Mouse (Mus musculus) hindbrain, embryonic 16.5 days (tissue): ENCODE measurements around the gene Fam205c. TPM values are rescaled to one million over a fixed set of nuclear protein-coding genes. Genes with fewer than 3 reads are reported as not detected.

Source experiments
- ATAC-seq: fragments of 200-750 bp; cut with Nextera tagmentation; 2 replicates; pipeline ENCODE4 v1.8.0; 2017; ENCODE audit warnings: moderate TSS enrichment, moderate library complexity
- H3K27ac ChIP-seq: fragments of 300-500 bp; sonication (generic); 2 replicates; pipeline ENCODE4 v1.5.1; 2014; ENCODE audit warnings: low read depth, mild to moderate bottlenecking, control low read depth, low read length, moderate library complexity
- H3K27me3 ChIP-seq: fragments of 300-500 bp; sonication (generic); replicated peaks from 2 replicates; pipeline ENCODE4 v1.6.1; 2014; ENCODE audit warnings: low read length; ENCODE audit not compliant: control insufficient read depth, insufficient read depth
- H3K36me3 ChIP-seq: fragments of 300-500 bp; sonication (generic); 2 replicates; pipeline ENCODE4 v1.6.1; 2014; ENCODE audit warnings: mild to moderate bottlenecking, low read length, moderate library complexity, mixed read lengths; ENCODE audit not compliant: control insufficient read depth, insufficient read depth
- H3K4me1 ChIP-seq: fragments of 300-500 bp; sonication (generic); 2 replicates; pipeline ENCODE4 v1.6.1; 2014; ENCODE audit warnings: low read depth, low read length; ENCODE audit not compliant: control insufficient read depth, insufficient read depth
- H3K4me2 ChIP-seq: fragments of 300-500 bp; sonication (generic); 2 replicates; pipeline ENCODE4 v1.6.1; 2014; ENCODE audit warnings: mild to moderate bottlenecking, low read length, control low read depth, moderate library complexity
- H3K4me3 ChIP-seq: fragments of 300-500 bp; sonication (generic); 2 replicates; pipeline ENCODE4 v1.5.1; 2014; ENCODE audit warnings: mild to moderate bottlenecking, low read length, control low read depth, moderate library complexity
- H3K9ac ChIP-seq: fragments of 300-500 bp; sonication (generic); 2 replicates; pipeline ENCODE4 v1.6.1; 2014; ENCODE audit warnings: low read depth, mild to moderate bottlenecking, control low read depth, low read length, moderate library complexity
- H3K9me3 ChIP-seq: fragments of 300-500 bp; sonication (generic); 2 replicates; pipeline ENCODE4 v1.6.1; 2014; ENCODE audit warnings: mild to moderate bottlenecking, low read length, moderate library complexity; ENCODE audit not compliant: control insufficient read depth
- WGBS: fragments of 180-500 bp; shearing (Covaris S2); extraction: QIAGEN DNeasy Blood & Tissue Kit; methylation state at CpG from one replicate; pipeline ENCODE4 v1.1.7; 2014; 5-methylcytosine and 5-hydroxymethylcytosine counted together
- polyA plus RNA-seq: library from polyadenylated mRNA; unstranded; fragments of >200 nt; fragmentation: Nextera tagmentation; extraction: Ambion mirVana; gene quantifications from 2 replicates; pipeline ENCODE4 v1.2.1, GENCODE M21; 2015

Fam205c gene
- polyA plus RNA-seq, 1 experiment from 2014 or later = 2.0 TPM

DNA sequence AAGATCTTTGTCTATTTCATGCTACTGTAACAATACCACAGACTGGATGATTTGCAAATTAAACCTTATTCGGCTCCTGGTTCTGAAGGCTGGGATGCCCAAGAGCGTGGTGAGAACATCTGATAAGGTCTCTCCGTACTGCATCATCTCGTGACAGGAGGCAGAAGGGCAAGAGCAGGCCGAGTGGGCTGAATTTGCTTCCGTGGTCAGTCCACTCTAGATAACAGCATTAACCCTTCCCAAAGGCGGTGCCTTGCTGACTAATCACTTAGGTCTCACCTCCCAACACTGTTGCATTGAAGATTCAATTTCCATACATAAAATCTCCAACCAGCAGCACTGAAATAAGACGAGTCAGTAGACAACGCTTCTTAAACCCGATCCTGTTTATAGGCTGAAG is 39.4 kb upstream of the Fam205c start:
- H3K4me2 ChIP-seq = no peak overlapping the region
- H3K27me3 ChIP-seq = peaks cover 2% of the 10 kb centered on the region; the same call in 1 of the 2 replicates
- WGBS = 61% methylated on average over 10 of the region's 10 CpGs
- H3K4me3 ChIP-seq = no peak overlapping the region
- H3K4me1 ChIP-seq = peaks cover 6% of the 10 kb centered on the region
- no peaks in the 10 kb centered on the region for H3K36me3 ChIP-seq
- H3K9ac ChIP-seq = no peak overlapping the region
- no peak overlapping the region for H3K27ac ChIP-seq
- ATAC-seq = no peak
- no peaks in the 10 kb centered on the region for H3K9me3 ChIP-seq

DNA sequence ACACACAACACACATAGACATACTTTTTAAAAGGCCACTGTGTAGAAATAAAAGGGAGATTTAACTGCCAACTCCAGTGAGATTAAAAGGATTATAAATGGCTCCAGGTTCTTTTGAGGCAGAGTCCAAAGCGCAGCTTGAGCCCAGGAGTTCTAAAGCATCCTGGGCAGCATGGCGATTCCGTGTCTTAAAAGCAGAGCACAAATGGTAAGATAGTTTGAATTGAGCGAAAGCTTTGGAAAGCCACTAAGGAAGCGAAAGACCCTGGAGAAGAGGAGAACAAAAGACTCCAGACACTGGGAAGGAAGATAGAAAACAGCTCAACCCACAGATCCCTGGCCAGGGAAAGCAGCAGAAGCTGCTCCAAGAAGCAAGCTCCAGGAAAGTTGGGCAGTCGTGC is 30.9 kb upstream of the Fam205c start:
- Histone ChIP-seq H3K9me3 (no peaks in the 10 kb centered on the region), H3K4me2 (no peak overlapping the region), H3K27me3 (no peaks in the 10 kb centered on the region), H3K27ac (no peak overlapping the region), H3K36me3 (no peaks in the 10 kb centered on the region), H3K9ac (no peak overlapping the region), H3K4me1 (no peaks in the 10 kb centered on the region), H3K4me3 (no peak overlapping the region)
- 72% methylated on average over 6 of the region's 6 CpGs for WGBS
- ATAC-seq = no peak

DNA sequence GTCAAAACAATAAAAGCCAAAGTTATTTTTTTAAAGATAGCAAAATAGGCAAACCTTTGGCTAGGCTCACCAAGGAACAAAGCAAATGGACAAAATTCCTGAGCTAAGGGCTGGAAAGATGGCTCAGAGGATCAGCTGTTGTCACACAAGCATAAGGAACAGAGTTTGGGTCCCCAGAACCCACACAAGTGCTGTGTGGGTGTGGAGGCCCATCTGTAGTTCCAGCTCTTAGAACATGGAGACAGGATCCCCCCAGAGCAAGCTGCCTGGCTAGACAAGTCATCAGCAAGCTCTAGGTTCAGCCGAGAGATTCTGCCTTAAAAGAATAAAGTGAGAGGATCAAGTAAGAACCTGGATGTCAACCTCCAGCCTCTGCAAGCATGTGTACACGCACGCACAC is 30.5 kb upstream of the Fam205c start:
- Histone ChIP-seq H3K9ac (no peak overlapping the region), H3K27me3 (no peaks in the 10 kb centered on the region), H3K9me3 (no peaks in the 10 kb centered on the region), H3K27ac (no peak overlapping the region), H3K4me3 (no peak overlapping the region), H3K4me1 (no peaks in the 10 kb centered on the region), H3K36me3 (no peaks in the 10 kb centered on the region), H3K4me2 (no peak overlapping the region)
- ATAC-seq = no peak
- 89% methylated on average over 3 of the region's 3 CpGs for WGBS

DNA sequence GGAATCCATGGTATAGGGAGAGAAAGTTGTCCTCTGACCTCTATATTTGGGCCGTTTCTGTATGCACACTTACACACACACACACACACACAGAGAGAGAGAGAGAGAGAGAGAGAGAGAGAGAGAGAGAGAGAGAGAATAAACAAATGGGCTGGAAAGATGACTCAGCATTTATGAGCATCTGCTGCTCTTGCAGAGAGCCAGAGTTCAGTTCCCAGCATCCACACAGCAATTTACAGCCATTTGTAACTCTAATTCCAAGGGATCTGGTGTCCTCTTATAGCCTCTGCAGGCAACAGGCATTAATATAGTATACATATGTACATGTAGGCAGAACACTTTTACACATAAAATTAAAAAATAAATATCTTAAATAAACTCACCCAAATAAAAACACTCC is 29.9 kb upstream of the Fam205c start:
- Histone ChIP-seq H3K27me3 (no peaks in the 10 kb centered on the region), H3K4me2 (no peak overlapping the region), H3K4me1 (no peaks in the 10 kb centered on the region), H3K4me3 (no peak overlapping the region), H3K9me3 (no peaks in the 10 kb centered on the region), H3K9ac (no peak overlapping the region), H3K36me3 (no peaks in the 10 kb centered on the region), H3K27ac (no peak overlapping the region)
- no peak for ATAC-seq
- 63% methylated on average over 1 of the region's 1 CpGs for WGBS

DNA sequence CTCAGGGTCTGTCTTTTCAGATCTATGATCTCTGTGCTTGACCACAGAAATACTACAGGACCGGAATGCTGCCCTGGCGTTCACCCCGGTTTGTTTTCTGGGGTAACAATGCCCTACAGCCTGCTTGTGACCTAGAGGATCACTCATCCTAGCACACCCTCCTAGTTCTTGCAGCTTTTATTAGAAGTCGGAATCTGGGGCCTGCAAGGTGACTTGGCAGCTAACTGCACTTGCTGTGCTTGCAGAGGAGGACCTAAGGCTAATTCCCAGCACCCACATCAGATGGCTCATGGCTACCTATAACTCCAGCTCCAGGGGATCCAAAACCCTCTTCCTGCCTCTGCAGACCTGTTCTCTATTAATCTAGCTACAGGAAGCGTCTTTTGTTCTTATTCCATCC is 28.7 kb upstream of the Fam205c start:
- no peak overlapping the region for H3K4me2 ChIP-seq
- no peaks in the 10 kb centered on the region for H3K4me1 ChIP-seq
- ATAC-seq = no peak
- no peaks in the 10 kb centered on the region for H3K36me3 ChIP-seq
- 90% methylated on average over 5 of the region's 5 CpGs for WGBS
- no peak overlapping the region for H3K9ac ChIP-seq
- H3K27ac ChIP-seq = no peak overlapping the region
- H3K4me3 ChIP-seq = no peak overlapping the region
- H3K27me3 ChIP-seq = no peaks in the 10 kb centered on the region
- H3K9me3 ChIP-seq = no peaks in the 10 kb centered on the region

DNA sequence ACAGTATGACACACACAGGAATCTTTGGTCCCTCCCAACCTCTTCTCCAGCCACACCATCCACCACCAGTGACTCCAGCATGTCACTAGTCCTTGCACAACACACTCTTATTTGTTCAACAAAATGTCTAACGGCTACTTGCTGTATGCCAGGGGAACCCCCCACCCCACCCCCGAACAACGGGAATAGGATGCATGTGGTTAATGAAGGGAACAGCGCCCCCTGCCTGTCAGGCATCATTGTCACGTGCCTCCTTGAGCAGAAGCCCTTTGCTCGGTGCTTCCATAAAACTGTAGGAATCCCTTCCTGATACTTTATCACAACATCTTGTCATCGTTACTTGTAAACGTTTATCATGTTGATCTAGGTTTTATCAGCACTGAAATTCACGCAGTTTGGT is 28.1 kb upstream of the Fam205c start:
- Histone ChIP-seq H3K4me2 (no peak overlapping the region), H3K36me3 (no peaks in the 10 kb centered on the region), H3K9ac (no peak overlapping the region), H3K9me3 (no peaks in the 10 kb centered on the region), H3K27ac (no peak overlapping the region), H3K4me1 (no peaks in the 10 kb centered on the region), H3K4me3 (no peak overlapping the region), H3K27me3 (no peaks in the 10 kb centered on the region)
- 64% methylated on average over 9 of the region's 9 CpGs for WGBS
- no peak for ATAC-seq

DNA sequence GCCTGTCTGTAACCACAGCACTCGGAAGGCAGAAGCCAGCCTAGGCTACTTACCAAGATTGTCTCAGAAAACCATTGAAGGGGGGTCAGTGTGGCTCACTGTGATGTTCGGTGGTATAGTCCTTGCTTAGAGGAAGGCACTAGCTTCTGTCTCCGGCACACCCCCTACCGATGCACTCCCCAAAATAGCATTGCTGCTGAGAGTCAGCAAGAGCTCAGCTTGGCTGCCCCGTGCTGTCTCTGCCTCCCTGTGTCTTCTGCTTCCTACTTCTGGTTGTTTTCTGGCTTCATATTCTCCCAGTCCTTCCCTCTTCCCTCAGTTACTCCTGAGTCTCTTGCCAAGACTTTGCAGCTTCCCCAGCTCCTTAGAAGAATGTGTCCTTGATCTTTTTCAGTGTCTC is 26.8 kb upstream of the Fam205c start:
- Histone ChIP-seq H3K4me3 (no peak overlapping the region), H3K4me2 (no peak overlapping the region), H3K9me3 (no peaks in the 10 kb centered on the region), H3K27me3 (no peaks in the 10 kb centered on the region), H3K27ac (no peak overlapping the region), H3K9ac (no peak overlapping the region), H3K4me1 (no peaks in the 10 kb centered on the region), H3K36me3 (no peaks in the 10 kb centered on the region)
- no peak for ATAC-seq
- 62% methylated on average over 5 of the region's 5 CpGs for WGBS

DNA sequence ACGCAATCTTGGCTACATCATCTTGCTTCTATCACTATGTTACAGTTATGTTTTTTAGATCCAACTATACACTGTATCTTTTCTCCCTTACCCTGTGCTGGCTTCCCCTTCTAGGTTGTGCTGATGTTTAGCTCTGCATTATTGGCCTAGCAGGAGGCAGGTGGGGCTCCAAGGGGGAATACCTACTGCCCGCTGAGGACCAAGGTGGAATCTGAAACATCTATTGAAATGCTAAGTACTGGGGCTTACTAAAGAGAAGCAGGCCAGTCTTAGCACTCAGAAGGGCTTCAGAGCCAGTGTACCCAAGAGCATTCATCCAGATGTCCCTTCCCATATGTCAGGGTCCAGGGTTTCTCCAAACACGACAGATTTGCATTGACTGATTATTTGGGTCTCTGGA is 24.9 kb upstream of the Fam205c start:
- Histone ChIP-seq H3K27me3 (no peaks in the 10 kb centered on the region), H3K27ac (no peak overlapping the region), H3K4me3 (no peak overlapping the region), H3K4me1 (no peaks in the 10 kb centered on the region), H3K4me2 (no peak overlapping the region), H3K9ac (no peak overlapping the region), H3K36me3 (no peaks in the 10 kb centered on the region), H3K9me3 (no peaks in the 10 kb centered on the region)
- 28% methylated on average over 3 of the region's 3 CpGs for WGBS
- ATAC-seq = no peak

DNA sequence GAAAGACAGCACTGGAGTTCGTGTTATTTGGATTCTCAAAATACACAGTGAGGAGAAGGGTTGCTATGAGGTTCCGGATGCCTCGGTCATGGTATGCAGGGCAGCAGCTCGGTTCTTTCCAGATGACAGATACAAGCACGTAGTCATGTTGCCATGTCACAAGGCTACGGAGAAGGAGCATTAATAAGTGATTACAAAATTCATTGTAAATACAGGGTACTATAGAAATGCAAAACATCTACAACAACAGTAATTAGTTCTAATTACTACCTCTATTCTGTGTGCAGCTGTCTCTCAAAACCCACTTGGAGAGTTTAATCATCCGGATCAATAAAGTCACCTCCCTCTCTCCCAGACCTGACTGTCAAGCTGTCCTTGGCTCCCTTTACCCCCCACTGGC is 21.1 kb upstream of the Fam205c start:
- H3K4me3 ChIP-seq = no peak overlapping the region
- H3K27me3 ChIP-seq = no peaks in the 10 kb centered on the region
- no peak overlapping the region for H3K9ac ChIP-seq
- H3K27ac ChIP-seq = no peak overlapping the region
- WGBS = 35% methylated on average over 7 of the region's 7 CpGs
- no peaks in the 10 kb centered on the region for H3K36me3 ChIP-seq
- H3K4me2 ChIP-seq = no peak overlapping the region
- H3K4me1 ChIP-seq = no peaks in the 10 kb centered on the region
- ATAC-seq = no peak
- H3K9me3 ChIP-seq = no peaks in the 10 kb centered on the region

DNA sequence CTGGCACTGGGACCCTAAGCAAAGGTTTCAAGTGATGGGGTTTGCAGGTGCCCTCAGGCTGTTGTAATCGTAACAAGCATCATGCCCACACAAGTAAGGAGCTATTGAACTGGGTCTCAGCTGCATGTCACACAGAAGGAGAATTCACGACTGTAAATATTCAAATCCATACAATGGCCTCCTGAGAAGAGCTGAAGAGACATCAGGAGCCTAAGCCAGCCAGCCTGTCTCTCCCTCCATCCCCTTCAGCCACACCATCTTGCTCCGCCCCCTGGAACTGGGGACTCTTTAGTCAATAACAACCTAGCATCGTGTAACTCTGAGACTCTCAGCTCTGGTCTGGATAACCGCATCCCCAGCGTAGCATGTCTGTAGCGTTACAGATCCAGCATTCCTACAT is 17.1 kb upstream of the Fam205c start:
- H3K4me2 ChIP-seq = no peak overlapping the region
- no peaks in the 10 kb centered on the region for H3K36me3 ChIP-seq
- no peaks in the 10 kb centered on the region for H3K9me3 ChIP-seq
- no peaks in the 10 kb centered on the region for H3K27me3 ChIP-seq
- no peak overlapping the region for H3K4me3 ChIP-seq
- ATAC-seq = no peak
- no peak overlapping the region for H3K9ac ChIP-seq
- 66% methylated on average over 7 of the region's 7 CpGs for WGBS
- no peak overlapping the region for H3K27ac ChIP-seq
- no peaks in the 10 kb centered on the region for H3K4me1 ChIP-seq
